Comparison of ENCODE assay signal across 9 mouse cellular contexts in genomic region chr7:101932551-101932950, GRCm38 (mm10). TPM values are rescaled to one million over a fixed set of nuclear protein-coding genes. Genes with fewer than 3 reads are reported as not detected.
DNase-seq lines count a peak whose midpoint lies in the region; ATAC-seq lines count a peak whose summit lies in the region.
"Had no signal": no experiment of that assay in that cellular context is flagged by ENCODE, and none has a peak within 500 bp of the region (broad histone marks: within the 10 kb centered on the region; RNA-seq: fewer than 3 reads in every experiment).

No protein-coding gene starts in this region.

- WGBS in kidney, embryonic 14.5 days, result 85% methylated on average over 1 of the region's 1 CpGs
- 85% methylated on average over 1 of the region's 1 CpGs for WGBS in embryonic facial prominence, embryonic 11.5 days
- 98% methylated on average over 1 of the region's 1 CpGs for WGBS in hindbrain, embryonic 15.5 days
- WGBS in midbrain, embryonic 13.5 days, result 98% methylated on average over 1 of the region's 1 CpGs

- H3K9ac ChIP-seq in kidney, embryonic 14.5 days (ENCODE audit: low read depth, low read length), result no peak overlapping the region
- H3K9ac ChIP-seq in embryonic facial prominence, embryonic 11.5 days (replicated peaks; ENCODE audit: low read length), result no peak overlapping the region
- peak overlapping the region; percentile 57; the same call in 1 of the 2 replicates for H3K9ac ChIP-seq in hindbrain, embryonic 15.5 days
- no peak overlapping the region for H3K9ac ChIP-seq in midbrain, embryonic 13.5 days (replicated peaks)

- no peak overlapping the region for H3K27ac ChIP-seq in kidney, embryonic 14.5 days (ENCODE audit: low read depth, low read length)
- no peak overlapping the region for H3K27ac ChIP-seq in embryonic facial prominence, embryonic 11.5 days (replicated peaks; ENCODE audit: low read depth, low read length)
- no peak overlapping the region for H3K27ac ChIP-seq in hindbrain, embryonic 15.5 days (replicated peaks)
- no peak overlapping the region for H3K27ac ChIP-seq in midbrain, embryonic 13.5 days

- H3K9me3 ChIP-seq in kidney, embryonic 14.5 days (ENCODE audit: control insufficient read depth, low read length), result no peaks in the 10 kb centered on the region
- H3K9me3 ChIP-seq in embryonic facial prominence, embryonic 11.5 days (replicated peaks; ENCODE audit: control insufficient read depth, low read length), result no peaks in the 10 kb centered on the region
- H3K9me3 ChIP-seq in hindbrain, embryonic 15.5 days, result no peaks in the 10 kb centered on the region
- no peaks in the 10 kb centered on the region for H3K9me3 ChIP-seq in midbrain, embryonic 13.5 days

- H3K4me2 ChIP-seq in kidney, embryonic 14.5 days (replicated peaks; ENCODE audit: low read depth, low read length), result peak overlapping the region; percentile 56; the same call in 1 of the 2 replicates
- peak overlapping the region; percentile 16; the same call in 1 of the 2 replicates for H3K4me2 ChIP-seq in embryonic facial prominence, embryonic 11.5 days (ENCODE audit: low read depth, low read length)
- peak overlapping the region; percentile 80 for H3K4me2 ChIP-seq in hindbrain, embryonic 15.5 days
- peak overlapping the region; percentile 84 for H3K4me2 ChIP-seq in midbrain, embryonic 13.5 days (replicated peaks)

- H3K4me1 ChIP-seq in kidney, embryonic 14.5 days (ENCODE audit: control insufficient read depth, insufficient read depth, low read length), result peaks cover 10% of the 10 kb centered on the region; the same call in 1 of the 2 replicates
- no peaks in the 10 kb centered on the region for H3K4me1 ChIP-seq in embryonic facial prominence, embryonic 11.5 days (ENCODE audit: control insufficient read depth, insufficient read depth, low read length)
- peaks cover 28% of the 10 kb centered on the region for H3K4me1 ChIP-seq in hindbrain, embryonic 15.5 days (replicated peaks)
- peaks cover 34% of the 10 kb centered on the region for H3K4me1 ChIP-seq in midbrain, embryonic 13.5 days (replicated peaks)

- H3K36me3 ChIP-seq in kidney, embryonic 14.5 days (ENCODE audit: control insufficient read depth, insufficient read depth, low read length), result no peaks in the 10 kb centered on the region
- H3K36me3 ChIP-seq in embryonic facial prominence, embryonic 11.5 days (replicated peaks; ENCODE audit: control insufficient read depth, insufficient read depth, low read depth, low read length), result no peaks in the 10 kb centered on the region; the same call in 1 of the 2 replicates
- no peaks in the 10 kb centered on the region for H3K36me3 ChIP-seq in hindbrain, embryonic 15.5 days
- no peaks in the 10 kb centered on the region for H3K36me3 ChIP-seq in midbrain, embryonic 13.5 days

- no peak for ATAC-seq in kidney, embryonic 14.5 days (ENCODE audit: low FRiP score, low TSS enrichment)
- no peak for ATAC-seq in embryonic facial prominence, embryonic 11.5 days (replicated peaks; ENCODE audit: insufficient number of reproducible peaks, low FRiP score, low TSS enrichment, low read depth)
- ATAC-seq in hindbrain, embryonic 15.5 days (ENCODE audit: low FRiP score, low read depth), result no peak
- ATAC-seq in midbrain, embryonic 13.5 days, result no peak

- DNase-seq in kidney, adult 9 months, result no peak
- no peak for DNase-seq in embryonic facial prominence, embryonic 11.5 days (ENCODE audit: low spot score)
- DNase-seq in left cerebral cortex, adult 18-20 months (ENCODE audit: low spot score in 2 of 2), result no peak
- DNase-seq in adrenal gland, postnatal 14 days, result no peak
- DNase-seq in Muller cell, postnatal 12 days (ENCODE audit: inconsistent ontology term), result no peak
- DNase-seq: layer of hippocampus, adult 9-11 months had no signal

- peak overlapping the region; percentile 89; the same call in 1 of the 2 replicates for H3K4me3 ChIP-seq in kidney, embryonic 14.5 days (ENCODE audit: low read length)
- no peak overlapping the region for H3K4me3 ChIP-seq in embryonic facial prominence, embryonic 11.5 days (ENCODE audit: low read depth, low read length)
- peak overlapping the region; percentile 99 for H3K4me3 ChIP-seq in hindbrain, embryonic 15.5 days
- H3K4me3 ChIP-seq in midbrain, embryonic 13.5 days (replicated peaks), result peak overlapping the region; percentile 74

- H3K27me3 ChIP-seq in kidney, embryonic 14.5 days (ENCODE audit: control insufficient read depth, insufficient read depth, low read length), result no peaks in the 10 kb centered on the region
- no peaks in the 10 kb centered on the region for H3K27me3 ChIP-seq in embryonic facial prominence, embryonic 11.5 days (ENCODE audit: control insufficient read depth, insufficient read depth, low read length)
- H3K27me3 ChIP-seq in hindbrain, embryonic 15.5 days, result no peaks in the 10 kb centered on the region
- no peaks in the 10 kb centered on the region for H3K27me3 ChIP-seq in midbrain, embryonic 13.5 days

RNA-seq across cellular contexts. Expression of gene Lrrc51, which starts 1.1 kb away (rescaled TPM):
- polyA plus RNA-seq in kidney, embryonic 14.5 days (2014; fragmentation: Nextera tagmentation; extraction: Ambion mirVana), result 10.0 and 14.7 TPM in 2 replicates
- 11.0 and 12.1 TPM in 2 replicates for polyA plus RNA-seq in embryonic facial prominence, embryonic 11.5 days (2014; fragmentation: Nextera tagmentation; extraction: Ambion mirVana)
- polyA plus RNA-seq in hindbrain, embryonic 15.5 days (2015; fragmentation: Nextera tagmentation; extraction: Ambion mirVana), result 12.5 and 15.2 TPM in 2 replicates
- 9.6 and 10.6 TPM in 2 replicates for polyA plus RNA-seq in midbrain, embryonic 13.5 days (2015; fragmentation: Nextera tagmentation; extraction: Ambion mirVana)
- total RNA-seq in left cerebral cortex, adult 18-20 months (2021), result 1 to 10 TPM; 5.4 to 5.5 TPM
- 6.0 and 7.3 TPM in 2 replicates for total RNA-seq in adrenal gland, postnatal 14 days (2021)

RNA-seq across cellular contexts. Expression of gene Numa1, which starts 1.4 kb away (rescaled TPM):
- polyA plus RNA-seq in kidney, embryonic 14.5 days (2014; fragmentation: Nextera tagmentation; extraction: Ambion mirVana), result 69.6 and 110 TPM in 2 replicates
- 107 and 110 TPM in 2 replicates for polyA plus RNA-seq in embryonic facial prominence, embryonic 11.5 days (2014; fragmentation: Nextera tagmentation; extraction: Ambion mirVana)
- polyA plus RNA-seq in hindbrain, embryonic 15.5 days (2015; fragmentation: Nextera tagmentation; extraction: Ambion mirVana), result 43.3 and 46.5 TPM in 2 replicates
- 63.0 and 70.7 TPM in 2 replicates for polyA plus RNA-seq in midbrain, embryonic 13.5 days (2015; fragmentation: Nextera tagmentation; extraction: Ambion mirVana)
- total RNA-seq in left cerebral cortex, adult 18-20 months (2021), result 100 to 1,000 TPM in 1 of 2 experiments, 10 to 100 TPM in 1; 93.8 to 106 TPM
- 154 and 164 TPM in 2 replicates for total RNA-seq in adrenal gland, postnatal 14 days (2021)

RNA-seq across cellular contexts. Expression of gene Tomt, which starts 26.4 kb away (rescaled TPM):
- 0.27 and 0.37 TPM in 2 replicates for polyA plus RNA-seq in kidney, embryonic 14.5 days (2014; fragmentation: Nextera tagmentation; extraction: Ambion mirVana)
- polyA plus RNA-seq in embryonic facial prominence, embryonic 11.5 days (2014; fragmentation: Nextera tagmentation; extraction: Ambion mirVana), result 0.26 and 0.27 TPM in 2 replicates
- polyA plus RNA-seq in hindbrain, embryonic 15.5 days (2015; fragmentation: Nextera tagmentation; extraction: Ambion mirVana), result 0.45 and 0.49 TPM in 2 replicates
- 0.35 and 0.77 TPM in 2 replicates for polyA plus RNA-seq in midbrain, embryonic 13.5 days (2015; fragmentation: Nextera tagmentation; extraction: Ambion mirVana)
- total RNA-seq in left cerebral cortex, adult 18-20 months (2021), result not detected
- total RNA-seq in adrenal gland, postnatal 14 days (2021), result not detected in 2 replicates

RNA-seq across cellular contexts. Expression of gene Lamtor1, which starts 26.8 kb away (rescaled TPM):
- polyA plus RNA-seq in kidney, embryonic 14.5 days (2014; fragmentation: Nextera tagmentation; extraction: Ambion mirVana), result 135 and 152 TPM in 2 replicates
- 127 and 149 TPM in 2 replicates for polyA plus RNA-seq in embryonic facial prominence, embryonic 11.5 days (2014; fragmentation: Nextera tagmentation; extraction: Ambion mirVana)
- polyA plus RNA-seq in hindbrain, embryonic 15.5 days (2015; fragmentation: Nextera tagmentation; extraction: Ambion mirVana), result 155 and 165 TPM in 2 replicates
- 146 and 158 TPM in 2 replicates for polyA plus RNA-seq in midbrain, embryonic 13.5 days (2015; fragmentation: Nextera tagmentation; extraction: Ambion mirVana)
- total RNA-seq in left cerebral cortex, adult 18-20 months (2021), result 10 to 100 TPM; 82.6 to 87.9 TPM
- total RNA-seq in adrenal gland, postnatal 14 days (2021), result 116 and 118 TPM in 2 replicates

Comparison
In these comparisons a context has a peak if more than half of its experiments do, and no peak if none do; other contexts are left out.
1. H3K4me2 ChIP-seq: peak in every context shown above with its lines; median percentile 84 in midbrain, embryonic 13.5 days; 80 in hindbrain, embryonic 15.5 days; 56 in kidney, embryonic 14.5 days; 16 in embryonic facial prominence, embryonic 11.5 days.